Mouse (Mus musculus) embryonic facial prominence, embryonic 14.5 days (tissue): ENCODE results near the gene 1110032A03Rik. TPM values are rescaled to one million over a fixed set of nuclear protein-coding genes. Genes with fewer than 3 reads are reported as not detected.

ENCODE experiments used
- ATAC-seq: fragments of 200-750 bp; cut with Nextera tagmentation; 2 replicates; pipeline ENCODE4 v1.8.0; 2017; ENCODE audit warnings: low read depth, moderate number of reproducible peaks, moderate TSS enrichment
- DNase-seq: peaks from one replicate; pipeline ENCODE4 v3.0.0-alpha.2; 2015; ENCODE audit warnings: low spot score
- H3K27ac ChIP-seq: fragments of 300-500 bp; sonication (generic); replicated peaks from 2 replicates; pipeline ENCODE4 v1.5.1; 2014; ENCODE audit warnings: low read depth, mild to moderate bottlenecking, low read length, moderate library complexity
- H3K27me3 ChIP-seq: fragments of 300-500 bp; sonication (generic); replicated peaks from 2 replicates; pipeline ENCODE4 v1.6.1; 2014; ENCODE audit warnings: low read length; ENCODE audit not compliant: control insufficient read depth, insufficient read depth
- H3K36me3 ChIP-seq: fragments of 300-500 bp; sonication (generic); 2 replicates; pipeline ENCODE4 v1.6.1; 2014; ENCODE audit warnings: low read length, mixed read lengths; ENCODE audit not compliant: control insufficient read depth, insufficient read depth
- H3K4me1 ChIP-seq: fragments of 300-500 bp; sonication (generic); 2 replicates; pipeline ENCODE4 v1.6.1; 2014; ENCODE audit warnings: antibody characterized with exemption, low read length; ENCODE audit not compliant: control insufficient read depth, insufficient read depth
- H3K4me2 ChIP-seq: fragments of 300-500 bp; sonication (generic); 2 replicates; pipeline ENCODE4 v1.6.1; 2014; ENCODE audit warnings: low read depth, mild to moderate bottlenecking, low read length, moderate library complexity, mixed read lengths
- H3K4me3 ChIP-seq: fragments of 300-500 bp; sonication (generic); 2 replicates; pipeline ENCODE4 v1.5.1; 2014; ENCODE audit warnings: low read depth, mild to moderate bottlenecking, low read length
- H3K9ac ChIP-seq: fragments of 300-500 bp; sonication (generic); 2 replicates; pipeline ENCODE4 v1.6.1; 2014; ENCODE audit warnings: low read depth, mild to moderate bottlenecking, low read length, moderate library complexity, mixed read lengths
- H3K9me3 ChIP-seq: fragments of 300-500 bp; sonication (generic); 2 replicates; pipeline ENCODE4 v1.6.1; 2016; ENCODE audit warnings: low read length; ENCODE audit not compliant: control insufficient read depth
- WGBS: fragments of 180-500 bp; shearing (Covaris S2); extraction: QIAGEN DNeasy Blood & Tissue Kit; methylation state at CpG from one replicate; pipeline ENCODE4 v1.1.7; 2014; 5-methylcytosine and 5-hydroxymethylcytosine counted together
- polyA plus RNA-seq: library from polyadenylated mRNA; unstranded; fragments of >200 nt; fragmentation: Nextera tagmentation; extraction: Ambion mirVana; gene quantifications from 2 replicates; pipeline ENCODE4 v1.2.1, GENCODE M21; 2014

Gene 1110032A03Rik
- polyA plus RNA-seq, 1 experiment from 2014 or later, result 41.2 TPM

- Histone ChIP-seq H3K9ac (no peak overlapping the region), H3K4me1 (no peaks in the 10 kb centered on the region), H3K4me2 (no peak overlapping the region), H3K27ac (no peak overlapping the region), H3K27me3 (no peaks in the 10 kb centered on the region), H3K9me3 (no peaks in the 10 kb centered on the region), H3K36me3 (peaks cover 61% of the 10 kb centered on the region), H3K4me3 (no peak overlapping the region)
- WGBS, result 96% methylated on average over 5 of the region's 5 CpGs
- ATAC-seq, result no peak
- no peak for DNase-seq
These were observed 38.5 kb upstream of the 1110032A03Rik start for GRCm38 (mm10) chr9:50813796-50814195.

GRCm38 (mm10) chr9:50811746-50812145, 36.4 kb upstream of the 1110032A03Rik start:
- 88% methylated on average over 2 of the region's 2 CpGs for WGBS
- H3K9ac ChIP-seq, result no peak overlapping the region
- H3K36me3 ChIP-seq, result peaks cover 60% of the 10 kb centered on the region
- ATAC-seq, result no peak
- H3K27ac ChIP-seq, result no peak overlapping the region
- H3K9me3 ChIP-seq, result no peaks in the 10 kb centered on the region
- no peak for DNase-seq
- H3K27me3 ChIP-seq, result no peaks in the 10 kb centered on the region
- no peaks in the 10 kb centered on the region for H3K4me1 ChIP-seq
- H3K4me2 ChIP-seq, result no peak overlapping the region
- no peak overlapping the region for H3K4me3 ChIP-seq

GRCm38 (mm10) chr9:50811187-50811586, 35.9 kb upstream of the 1110032A03Rik start:
- no peak overlapping the region for H3K9ac ChIP-seq
- no peak overlapping the region for H3K27ac ChIP-seq
- peaks cover 61% of the 10 kb centered on the region for H3K36me3 ChIP-seq
- no peak for DNase-seq
- H3K4me3 ChIP-seq, result no peak overlapping the region
- H3K4me1 ChIP-seq, result no peaks in the 10 kb centered on the region
- no peaks in the 10 kb centered on the region for H3K27me3 ChIP-seq
- no peaks in the 10 kb centered on the region for H3K9me3 ChIP-seq
- H3K4me2 ChIP-seq, result no peak overlapping the region
- no peak for ATAC-seq
- 93% methylated on average over 7 of the region's 7 CpGs for WGBS

GRCm38 (mm10) chr9:50809146-50809545, 33.8 kb upstream of the 1110032A03Rik start:
- H3K9ac ChIP-seq, result no peak overlapping the region
- H3K4me3 ChIP-seq, result no peak overlapping the region
- peaks cover 72% of the 10 kb centered on the region for H3K36me3 ChIP-seq
- ATAC-seq (no peak), DNase-seq (no peak)
- H3K4me2 ChIP-seq, result no peak overlapping the region
- no peak overlapping the region for H3K27ac ChIP-seq
- H3K4me1 ChIP-seq, result no peaks in the 10 kb centered on the region
- WGBS, result 92% methylated on average over 13 of the region's 13 CpGs
- H3K27me3 ChIP-seq, result no peaks in the 10 kb centered on the region
- H3K9me3 ChIP-seq, result no peaks in the 10 kb centered on the region

- 78% methylated on average over 6 of the region's 6 CpGs for WGBS
- Histone ChIP-seq H3K27me3 (no peaks in the 10 kb centered on the region), H3K9ac (no peak overlapping the region), H3K4me3 (no peak overlapping the region), H3K27ac (no peak overlapping the region), H3K4me2 (no peak overlapping the region), H3K9me3 (no peaks in the 10 kb centered on the region), H3K36me3 (peaks cover 72% of the 10 kb centered on the region), H3K4me1 (no peaks in the 10 kb centered on the region)
- ATAC-seq, result no peak
- DNase-seq, result no peak
These were observed 33.2 kb upstream of the 1110032A03Rik start for GRCm38 (mm10) chr9:50808471-50808870.

- no peaks in the 10 kb centered on the region for H3K9me3 ChIP-seq
- no peak overlapping the region for H3K4me2 ChIP-seq
- peaks cover 86% of the 10 kb centered on the region for H3K36me3 ChIP-seq
- no peak overlapping the region for H3K9ac ChIP-seq
- H3K4me1 ChIP-seq, result no peaks in the 10 kb centered on the region
- H3K4me3 ChIP-seq, result no peak overlapping the region
- no peaks in the 10 kb centered on the region for H3K27me3 ChIP-seq
- WGBS, result 95% methylated on average over 7 of the region's 7 CpGs
- DNase-seq, result no peak
- no peak for ATAC-seq
- no peak overlapping the region for H3K27ac ChIP-seq
These were observed 27.8 kb upstream of the 1110032A03Rik start for GRCm38 (mm10) chr9:50803055-50803671.

- Histone ChIP-seq H3K27ac (no peak overlapping the region), H3K4me3 (no peak overlapping the region), H3K4me1 (no peaks in the 10 kb centered on the region), H3K27me3 (no peaks in the 10 kb centered on the region), H3K9ac (no peak overlapping the region), H3K4me2 (no peak overlapping the region), H3K9me3 (no peaks in the 10 kb centered on the region), H3K36me3 (peaks cover 80% of the 10 kb centered on the region)
- no peak for ATAC-seq
- 64% methylated on average over 2 of the region's 2 CpGs for WGBS
- DNase-seq, result peak; percentile 63
These were observed 25.7 kb upstream of the 1110032A03Rik start for GRCm38 (mm10) chr9:50800985-50801384.

- 80% methylated on average over 5 of the region's 5 CpGs for WGBS
These were observed 23.0 kb upstream of the 1110032A03Rik start for GRCm38 (mm10) chr9:50798368-50798767.

GRCm38 (mm10) chr9:50797641-50798040, 22.3 kb upstream of the 1110032A03Rik start:
- Histone ChIP-seq H3K9me3 (no peaks in the 10 kb centered on the region), H3K36me3 (peaks cover 73% of the 10 kb centered on the region), H3K4me2 (no peak overlapping the region), H3K27ac (no peak overlapping the region), H3K9ac (no peak overlapping the region), H3K4me3 (no peak overlapping the region), H3K4me1 (no peaks in the 10 kb centered on the region), H3K27me3 (no peaks in the 10 kb centered on the region)
- DNase-seq (no peak), ATAC-seq (no peak)
- WGBS, result 92% methylated on average over 7 of the region's 7 CpGs

More at GRCm38 (mm10) chr9:50798368-50798767, 23.0 kb upstream of the 1110032A03Rik start:
- Histone ChIP-seq H3K4me3 (no peak overlapping the region), H3K36me3 (peaks cover 74% of the 10 kb centered on the region), H3K9me3 (no peaks in the 10 kb centered on the region), H3K27ac (no peak overlapping the region), H3K9ac (no peak overlapping the region), H3K4me2 (no peak overlapping the region), H3K27me3 (no peaks in the 10 kb centered on the region), H3K4me1 (no peaks in the 10 kb centered on the region)
- no peak for ATAC-seq
- no peak for DNase-seq
